In the genomic region with DNA sequence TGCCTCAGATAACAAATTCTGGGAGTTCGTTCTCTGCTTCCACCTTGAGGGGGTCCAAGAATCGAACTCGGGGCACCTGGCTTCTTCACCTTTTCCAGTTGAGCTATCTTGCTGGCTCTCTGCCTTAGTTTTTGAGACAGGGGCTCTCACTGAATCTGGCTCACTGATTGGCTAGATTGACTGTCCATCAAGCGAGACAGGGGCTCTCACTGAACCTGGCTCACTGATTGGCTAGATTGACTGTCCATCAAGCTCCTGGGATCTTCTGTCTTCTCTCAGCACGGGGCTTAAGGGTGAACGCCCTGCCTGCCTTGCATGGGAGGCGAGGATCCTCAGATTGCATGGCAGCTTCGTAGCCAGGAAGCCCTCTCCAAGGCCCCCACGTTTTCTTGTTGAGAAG, we compare ENCODE assay signal across 8 mouse cellular contexts. TPM values are rescaled to one million over a fixed set of nuclear protein-coding genes. Genes with fewer than 3 reads are reported as not detected.
DNase-seq lines count a peak whose midpoint lies in the region; ATAC-seq and TF ChIP-seq lines count a peak whose summit lies in the region.

No protein-coding gene starts in this region.

- no peak overlapping the region for H3K9ac ChIP-seq in heart, embryonic 11.5 days (ENCODE audit: low read depth, low read length)
- no peak overlapping the region for H3K9ac ChIP-seq in embryonic facial prominence, embryonic 12.5 days
- H3K9ac ChIP-seq in stomach, postnatal 0 days (ENCODE audit: low read length) = no peak overlapping the region

- H3K4me1 ChIP-seq in heart, embryonic 11.5 days (ENCODE audit: control insufficient read depth, insufficient read depth, low read length) = 0 out of 2 replicates have a peak, but pooled peaks cover 2% of the 10 kb centered on the region
- H3K4me1 ChIP-seq in embryonic facial prominence, embryonic 12.5 days = peaks cover 8% of the 10 kb centered on the region; the same call in 1 of the 2 replicates
- no peaks in the 10 kb centered on the region for H3K4me1 ChIP-seq in stomach, postnatal 0 days (replicated peaks; ENCODE audit: control insufficient read depth, insufficient read depth)

- no peak for ATAC-seq in heart, embryonic 11.5 days (replicated peaks; ENCODE audit: insufficient number of reproducible peaks, low FRiP score, low TSS enrichment)
- ATAC-seq in embryonic facial prominence, embryonic 12.5 days (ENCODE audit: insufficient number of reproducible peaks, insufficient read depth, low FRiP score, low TSS enrichment) = no peak
- no peak for ATAC-seq in stomach, postnatal 0 days (ENCODE audit: low FRiP score, low TSS enrichment)

- WGBS in heart, embryonic 11.5 days (ENCODE audit: insufficient replicate concordance) = 41% methylated on average over 9 of the region's 9 CpGs
- WGBS in embryonic facial prominence, embryonic 12.5 days = 53% methylated on average over 9 of the region's 9 CpGs
- 50% methylated on average over 9 of the region's 9 CpGs for WGBS in stomach, postnatal 0 days

- H3K4me2 ChIP-seq in heart, embryonic 11.5 days = no peak overlapping the region
- H3K4me2 ChIP-seq in embryonic facial prominence, embryonic 12.5 days (replicated peaks) = no peak overlapping the region
- no peak overlapping the region for H3K4me2 ChIP-seq in stomach, postnatal 0 days (replicated peaks; ENCODE audit: low read depth)

- no peak overlapping the region for H3K4me3 ChIP-seq in heart, embryonic 11.5 days (ENCODE audit: low read depth, low read length)
- H3K4me3 ChIP-seq in embryonic facial prominence, embryonic 12.5 days = no peak overlapping the region
- no peak overlapping the region for H3K4me3 ChIP-seq in stomach, postnatal 0 days (ENCODE audit: low read depth, low read length)

- no peak overlapping the region for H3K27ac ChIP-seq in heart, embryonic 11.5 days (ENCODE audit: low read depth, low read length)
- 0 out of 2 replicates have a peak overlapping the region, but pooled peaks have one; percentile 20 for H3K27ac ChIP-seq in embryonic facial prominence, embryonic 12.5 days
- no peak overlapping the region for H3K27ac ChIP-seq in stomach, postnatal 0 days (replicated peaks)

- intact Hi-C loops in left cerebral cortex, postnatal 4 days (cut with DNase I) = no loop called here

- TF ChIP-seq EP300 in stomach, postnatal 0 days (optimal IDR thresholded peaks at IDR 0.05) = no peak

- peaks cover 6% of the 10 kb centered on the region; the same call in 1 of the 2 replicates for H3K27me3 ChIP-seq in heart, embryonic 11.5 days (ENCODE audit: control insufficient read depth, insufficient read depth, low read length)
- H3K27me3 ChIP-seq in embryonic facial prominence, embryonic 12.5 days = no peaks in the 10 kb centered on the region
- peaks cover 1% of the 10 kb centered on the region; the same call in 1 of the 2 replicates for H3K27me3 ChIP-seq in splenic B cell, adult 2 months (ENCODE audit: control insufficient read depth, insufficient read depth, low read length, poor library complexity, severe bottlenecking)
- H3K27me3 ChIP-seq in stomach, postnatal 0 days (ENCODE audit: control insufficient read depth, insufficient read depth, low read length) = no peaks in the 10 kb centered on the region

- no peaks in the 10 kb centered on the region for H3K9me3 ChIP-seq in heart, embryonic 11.5 days (replicated peaks; ENCODE audit: control insufficient read depth, low read length)
- no peaks in the 10 kb centered on the region for H3K9me3 ChIP-seq in embryonic facial prominence, embryonic 12.5 days
- H3K9me3 ChIP-seq in stomach, postnatal 0 days (ENCODE audit: control insufficient read depth, low read length) = no peaks in the 10 kb centered on the region

- peak; percentile 96 for DNase-seq in heart, adult 11 months
- peak; percentile 65 for DNase-seq in 3T3-L1 (ENCODE audit: low read depth, low spot score)
- peak; percentile 83 for DNase-seq in NIH3T3 (ENCODE audit: low read depth)
- peak; percentile 73 for DNase-seq in left cerebral cortex, postnatal 4 days
- DNase-seq in splenic B cell, adult 2 months (ENCODE audit: low read depth, low spot score) = peak; percentile 23
- DNase-seq in stomach, postnatal 0 days (ENCODE audit: low spot score) = no peak

- no peaks in the 10 kb centered on the region for H3K36me3 ChIP-seq in heart, embryonic 11.5 days (ENCODE audit: control insufficient read depth, insufficient read depth, low read length)
- no peaks in the 10 kb centered on the region for H3K36me3 ChIP-seq in embryonic facial prominence, embryonic 12.5 days
- H3K36me3 ChIP-seq in splenic B cell, adult 2 months (ENCODE audit: control insufficient read depth, insufficient read depth, low read length, poor library complexity, severe bottlenecking) = no peaks in the 10 kb centered on the region
- no peaks in the 10 kb centered on the region for H3K36me3 ChIP-seq in stomach, postnatal 0 days (ENCODE audit: control insufficient read depth, insufficient read depth, low read length)

- no peak for TF ChIP-seq CTCF in stomach, postnatal 0 days (IDR thresholded peaks at IDR 0.05; ENCODE audit: low read depth)

RNA-seq across cellular contexts. Expression of a gene that starts 43.8 kb away (rescaled TPM):
- 2.6 and 4.1 TPM in 2 replicates for polyA plus RNA-seq in heart, embryonic 11.5 days (2014; fragmentation: Nextera tagmentation; extraction: Ambion mirVana)
- polyA plus RNA-seq in embryonic facial prominence, embryonic 12.5 days (2016; fragmentation: Nextera tagmentation; extraction: Ambion mirVana) = 10.2 TPM in 2 replicates
- total RNA-seq in left cerebral cortex, postnatal 4 days (2021) = 1 to 10 TPM; 1.1 to 1.3 TPM
- 10.1 and 10.7 TPM in 2 replicates for polyA plus RNA-seq in stomach, postnatal 0 days (2015; fragmentation: Nextera tagmentation; extraction: Ambion mirVana)

RNA-seq across cellular contexts. Expression of a gene that starts 47.4 kb away (rescaled TPM):
- 0.72 and 1.8 TPM in 2 replicates for polyA plus RNA-seq in heart, embryonic 11.5 days (2014; fragmentation: Nextera tagmentation; extraction: Ambion mirVana)
- polyA plus RNA-seq in embryonic facial prominence, embryonic 12.5 days (2016; fragmentation: Nextera tagmentation; extraction: Ambion mirVana) = 22.5 and 23.5 TPM in 2 replicates
- 1 to 10 TPM; 7.0 to 7.8 TPM for total RNA-seq in left cerebral cortex, postnatal 4 days (2021)
- polyA plus RNA-seq in stomach, postnatal 0 days (2015; fragmentation: Nextera tagmentation; extraction: Ambion mirVana) = 15.5 and 21.6 TPM in 2 replicates

RNA-seq across cellular contexts. Expression of a gene that starts 54.3 kb away (rescaled TPM):
- 24.8 and 28.1 TPM in 2 replicates for polyA plus RNA-seq in heart, embryonic 11.5 days (2014; fragmentation: Nextera tagmentation; extraction: Ambion mirVana)
- 54.0 and 54.3 TPM in 2 replicates for polyA plus RNA-seq in embryonic facial prominence, embryonic 12.5 days (2016; fragmentation: Nextera tagmentation; extraction: Ambion mirVana)
- 10 to 100 TPM; 22.4 to 24.6 TPM for total RNA-seq in left cerebral cortex, postnatal 4 days (2021)
- 19.7 and 21.3 TPM in 2 replicates for polyA plus RNA-seq in stomach, postnatal 0 days (2015; fragmentation: Nextera tagmentation; extraction: Ambion mirVana)
